Mouse (Mus musculus): ENCODE results near the gene Anks1b. TPM values are rescaled to one million over a fixed set of nuclear protein-coding genes. Genes with fewer than 3 reads are reported as not detected.
A peak's percentile ranks its signal among the peaks of the same experiment; 100 is the strongest.
"Not testable (repeated sequence)": the region's sequence is repeated elsewhere in the genome, so short reads cannot be mapped to it uniquely, and the experiment has no call there.

The Anks1b gene
- total RNA-seq, 2 experiments from 2014 or later = 0.33 to 0.40 TPM

- no peak for DNase-seq
Measured at GRCm38 (mm10) chr10:90577099-90577461, 703.8 kb downstream of the Anks1b start.

GRCm38 (mm10) chr10:90577777-90578176 is 704.5 kb downstream of the Anks1b start:
- no peak for DNase-seq

DNA sequence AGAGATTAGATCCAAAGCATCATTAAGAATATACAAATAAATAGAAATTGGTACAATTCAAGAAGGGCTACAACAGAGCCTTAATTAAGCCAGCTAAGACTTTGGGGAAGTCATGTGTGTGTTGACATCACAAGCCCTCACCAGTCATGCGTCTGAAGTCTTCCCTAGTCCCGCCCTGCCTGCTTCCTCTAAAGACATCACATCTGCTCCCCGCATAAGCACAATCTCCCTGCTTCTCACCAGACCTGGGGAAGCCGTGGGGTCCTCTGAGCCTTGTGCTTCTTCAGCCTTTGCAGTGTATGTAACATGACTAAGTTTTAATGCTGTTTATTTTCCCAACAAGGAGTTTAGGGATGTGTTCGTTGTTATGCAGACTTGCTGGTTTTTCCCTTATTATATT is 706.7 kb downstream of the Anks1b start:
- DNase-seq = no peak

DNA sequence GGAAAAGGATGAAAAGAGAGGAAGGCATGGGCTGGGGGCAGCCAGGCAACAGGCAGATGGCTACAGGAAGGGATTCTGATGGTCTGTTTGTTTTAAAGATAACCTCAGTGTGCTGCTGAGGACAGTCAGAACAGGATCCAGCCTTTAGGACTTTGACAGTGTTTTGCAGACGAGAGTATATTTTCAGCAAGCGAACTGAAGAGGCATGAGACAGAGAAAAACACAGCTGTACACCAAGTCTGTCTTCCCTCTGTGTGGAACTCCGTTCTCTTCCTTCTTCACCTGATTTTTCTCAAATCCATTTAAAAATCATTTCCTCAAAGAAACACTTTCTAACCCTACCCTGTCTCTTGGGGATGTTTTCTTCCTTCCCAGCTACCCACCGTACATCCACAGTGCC is 710.7 kb downstream of the Anks1b start:
- no peak for DNase-seq

DNA sequence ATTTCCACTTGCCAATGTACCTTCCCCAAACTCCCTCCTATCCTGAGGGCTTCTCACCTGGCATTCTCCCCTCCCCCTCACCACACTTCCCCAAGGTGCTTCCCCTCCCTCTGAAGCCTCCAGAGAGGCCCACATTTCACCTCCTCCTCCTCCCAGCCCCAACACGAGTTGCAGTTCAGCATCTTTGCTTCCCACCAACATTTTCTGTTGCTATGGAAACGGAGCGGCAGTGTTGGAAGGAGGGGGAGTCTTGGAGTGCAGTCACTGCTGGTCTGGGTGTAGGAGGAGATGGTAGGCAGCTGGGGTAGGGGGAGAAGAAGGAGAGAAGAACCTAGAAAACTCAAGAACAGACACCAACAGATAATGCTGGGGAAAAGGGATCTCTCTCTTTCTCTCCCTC is 722.8 kb downstream of the Anks1b start:
- DNase-seq = no peak

DNA sequence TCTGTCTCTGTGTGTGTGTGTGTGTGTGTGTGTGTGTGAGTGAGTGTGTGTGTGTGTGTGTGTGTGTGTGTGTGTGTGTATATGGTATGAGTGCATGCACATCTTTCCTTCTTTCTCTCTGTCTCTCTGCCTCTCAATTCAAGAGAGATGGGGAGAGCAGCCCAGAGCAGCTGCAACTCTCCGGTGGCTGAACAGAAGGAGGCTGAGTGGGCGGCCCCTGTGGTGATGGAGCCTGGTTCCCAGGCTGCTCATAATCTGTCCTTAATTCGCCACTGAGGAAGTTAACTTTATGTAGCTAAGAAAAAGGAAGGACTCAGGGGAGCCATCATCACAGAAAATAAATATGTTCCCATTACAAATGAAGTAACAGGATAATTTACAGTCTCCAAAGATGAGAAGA is 723.3 kb downstream of the Anks1b start:
- DNase-seq = no peak

DNA sequence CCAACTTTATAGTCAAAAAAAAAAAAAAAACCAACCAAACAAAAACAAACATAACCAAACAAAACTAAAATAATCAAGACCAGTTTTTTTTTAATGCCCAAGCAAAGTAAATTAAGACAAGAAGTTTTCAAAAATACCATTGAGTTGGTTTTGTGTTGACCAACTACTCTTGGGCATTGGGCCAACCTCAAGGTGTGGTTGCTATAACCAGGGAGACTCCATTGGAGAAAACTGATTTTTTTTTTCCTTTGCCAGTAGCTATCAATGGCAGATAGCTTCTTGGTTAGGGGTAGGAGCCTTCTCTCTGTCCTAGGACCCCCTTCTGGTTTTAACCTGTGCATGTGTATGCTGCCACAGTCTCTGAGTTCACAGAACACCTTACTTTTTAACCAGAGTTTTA is 725.8 kb downstream of the Anks1b start:
- no peak for DNase-seq

DNA sequence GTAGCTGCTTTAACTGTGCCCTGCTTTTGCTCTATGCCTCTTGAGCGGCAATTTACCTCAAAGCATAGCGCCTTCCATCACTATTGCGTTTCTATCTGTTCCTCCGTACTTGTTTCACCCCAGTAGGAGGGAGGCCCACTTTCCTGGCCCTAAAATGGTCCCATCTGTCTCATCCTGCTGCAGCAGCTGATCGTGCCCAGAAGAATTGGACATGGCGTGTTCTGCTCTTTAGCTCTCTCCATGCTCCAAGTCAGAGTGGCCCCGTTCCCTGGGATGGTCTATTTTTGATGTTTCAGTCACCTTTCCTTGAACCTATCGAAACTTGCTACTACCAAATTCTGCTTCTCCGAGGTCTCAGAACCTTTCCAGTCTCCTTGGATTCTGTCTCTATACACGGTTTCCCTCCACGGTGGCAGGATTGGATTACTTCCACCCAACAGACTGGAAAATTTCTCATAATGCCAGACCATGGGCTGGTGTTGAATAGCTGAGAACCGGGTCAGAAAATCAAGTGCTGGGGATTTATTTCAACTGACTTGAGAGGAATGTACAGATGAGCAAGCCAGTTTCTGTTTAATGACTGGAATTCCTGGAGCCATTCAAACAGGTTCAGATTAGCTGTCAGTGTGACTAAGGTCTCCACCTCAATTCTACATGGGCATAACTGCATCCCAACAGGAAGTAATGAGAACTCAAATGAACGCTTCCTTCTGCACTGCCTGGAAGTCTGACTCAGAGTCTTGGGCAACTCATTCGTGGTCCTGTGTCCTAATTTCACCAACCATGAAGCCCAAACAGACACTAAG is 726.6 kb downstream of the Anks1b start:
- no peak for DNase-seq

- no peak for DNase-seq
Measured at GRCm38 (mm10) chr10:90607586-90607985, 734.3 kb downstream of the Anks1b start.

- DNase-seq = no peak
Measured at GRCm38 (mm10) chr10:90609437-90609836, 736.1 kb downstream of the Anks1b start.

DNA sequence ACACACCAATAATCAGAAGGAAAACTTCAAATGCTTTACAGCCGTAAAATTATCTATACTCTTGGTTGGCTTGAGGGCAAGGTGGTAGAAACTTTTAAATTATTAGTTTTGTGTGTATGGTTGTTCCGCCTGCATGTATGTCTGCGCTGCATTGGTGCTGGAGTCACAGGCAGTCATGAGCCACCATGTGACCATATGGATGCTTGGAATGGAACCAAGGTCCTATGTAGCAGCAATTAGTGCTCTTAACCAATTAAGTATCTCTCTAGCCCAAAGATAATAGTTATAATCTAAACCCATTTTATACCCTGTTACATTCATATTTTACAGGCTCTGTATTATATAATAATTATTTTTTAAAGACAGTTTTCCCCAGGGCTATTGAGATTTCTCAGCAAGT is 739.7 kb downstream of the Anks1b start:
- no peak for DNase-seq

DNA sequence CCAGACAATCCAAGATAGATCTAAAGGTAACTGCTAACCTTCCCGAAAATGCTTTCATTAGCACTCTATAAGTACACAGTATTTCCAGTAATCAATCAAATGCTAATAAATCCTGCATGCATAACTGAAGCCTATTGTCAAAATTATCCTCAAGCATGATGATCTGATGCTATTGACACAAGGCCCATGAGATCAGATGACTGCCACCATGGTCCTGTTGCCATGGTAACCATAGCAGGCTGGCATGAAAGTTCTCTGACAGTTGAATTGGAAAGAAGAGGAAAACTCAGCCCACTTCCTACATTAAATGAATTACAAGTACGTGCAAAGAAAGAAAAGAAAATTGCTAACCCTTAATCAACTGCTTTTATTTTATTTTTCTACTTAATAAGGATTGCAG is 741.9 kb downstream of the Anks1b start:
- no peak for DNase-seq

GRCm38 (mm10) chr10:90616622-90617021 is 743.3 kb downstream of the Anks1b start:
- no peak for DNase-seq

DNA sequence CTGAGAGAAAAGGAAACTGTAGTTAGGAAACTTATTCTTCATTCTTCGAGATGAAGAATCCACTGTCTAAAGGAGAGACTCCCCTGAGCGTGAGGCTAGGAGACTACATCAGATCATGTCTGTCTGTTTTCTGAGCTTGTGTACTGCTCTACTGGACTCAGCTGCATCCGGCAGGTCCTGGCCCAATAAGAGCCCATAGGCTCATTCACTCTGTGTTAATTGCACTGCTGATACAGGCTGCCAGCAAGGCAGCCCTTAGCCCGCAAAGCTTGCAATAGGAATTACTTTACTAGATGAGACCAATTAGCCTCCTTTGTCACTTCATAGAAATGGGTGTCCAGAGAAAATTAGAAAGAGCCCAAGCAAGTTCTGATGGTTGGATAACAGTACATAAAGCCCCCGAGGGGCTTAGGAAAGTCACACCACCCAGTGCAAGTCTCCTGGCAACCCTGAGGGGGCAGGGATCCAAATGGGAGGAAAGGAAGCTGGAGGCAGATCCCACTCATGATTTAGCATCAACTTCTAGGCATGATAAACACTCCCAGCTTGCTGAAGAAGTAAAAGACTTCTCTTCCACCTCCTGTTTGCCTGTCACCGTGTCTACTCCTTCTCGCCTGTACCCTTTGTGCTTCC is 744.5 kb downstream of the Anks1b start:
- no peak for DNase-seq

DNA sequence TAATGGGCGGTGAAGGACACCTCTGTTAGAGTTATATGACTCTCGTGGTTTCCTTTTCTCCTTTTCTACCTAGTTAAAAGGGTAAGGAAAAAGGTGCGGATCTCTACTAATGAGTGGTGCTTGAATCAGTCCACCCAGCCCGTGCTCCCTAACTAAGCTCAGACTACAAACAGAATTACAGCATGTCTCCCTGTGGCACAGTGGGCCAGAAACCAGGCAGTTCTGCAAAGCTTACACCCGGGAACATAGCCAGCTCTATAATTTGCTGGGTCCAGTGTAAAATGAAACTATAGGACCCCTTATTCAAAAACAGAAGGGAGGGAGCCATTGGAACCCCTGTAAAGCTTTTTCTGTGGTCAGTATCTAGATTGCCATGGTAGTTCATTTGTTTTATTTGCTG is 754.2 kb downstream of the Anks1b start:
- no peak for DNase-seq

- no peak for DNase-seq
Measured at GRCm38 (mm10) chr10:90630099-90630698, 756.9 kb downstream of the Anks1b start.

- not testable (repeated sequence) for DNase-seq
Measured at GRCm38 (mm10) chr10:90630794-90631193, 757.5 kb downstream of the Anks1b start.

GRCm38 (mm10) chr10:90637352-90637751 is 764.0 kb downstream of the Anks1b start:
- no peak for DNase-seq

- DNase-seq = no peak
Measured at GRCm38 (mm10) chr10:90649681-90650080, 776.4 kb downstream of the Anks1b start.

GRCm38 (mm10) chr10:90657416-90658120 is 784.3 kb downstream of the Anks1b start:
- peak; percentile 30 to 31 for DNase-seq

DNA sequence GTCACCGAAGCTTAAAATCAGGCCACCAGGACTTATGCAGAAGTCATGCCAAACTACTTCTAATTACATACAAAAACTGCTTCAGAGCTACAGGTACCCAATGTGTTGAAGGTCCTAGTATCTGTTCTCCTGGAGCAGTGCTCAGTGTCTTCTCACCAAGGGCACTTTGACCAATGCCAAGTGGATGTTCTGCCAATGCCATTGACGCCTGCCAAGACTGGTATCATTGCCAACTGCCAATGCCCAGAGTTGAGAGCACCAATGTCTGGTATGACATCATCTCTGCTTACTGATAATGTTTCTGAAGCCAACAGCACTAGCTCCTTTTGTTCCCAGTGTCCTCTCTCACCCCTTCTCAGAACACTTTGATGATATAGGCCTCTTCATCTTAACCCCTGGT is 793.4 kb downstream of the Anks1b start:
- peak; percentile 85 to 89 for DNase-seq

- DNase-seq = no peak
Measured at GRCm38 (mm10) chr10:90670291-90670690, 797.0 kb downstream of the Anks1b start.

GRCm38 (mm10) chr10:90672135-90672534 is 798.8 kb downstream of the Anks1b start:
- DNase-seq = no peak

All from heart, adult 18-20 months (tissue).